Mouse (Mus musculus) midbrain, embryonic 15.5 days (tissue): ENCODE results near the gene Zfp467. TPM values are rescaled to one million over a fixed set of nuclear protein-coding genes. Genes with fewer than 3 reads are reported as not detected.

Source experiments
- ATAC-seq: fragments of 200-750 bp; cut with Nextera tagmentation; replicated peaks from 2 replicates; pipeline ENCODE4 v1.8.0; 2017; ENCODE audit warnings: moderate TSS enrichment
- H3K27ac ChIP-seq: fragments of 300-500 bp; sonication (generic); 2 replicates; pipeline ENCODE4 v1.5.1; 2015; ENCODE audit warnings: mild to moderate bottlenecking, inconsistent platforms
- H3K27me3 ChIP-seq: fragments of 300-500 bp; sonication (generic); replicated peaks from 2 replicates; pipeline ENCODE4 v1.6.1; 2015; ENCODE audit warnings: inconsistent platforms
- H3K36me3 ChIP-seq: fragments of 300-500 bp; sonication (generic); replicated peaks from 2 replicates; pipeline ENCODE4 v1.6.1; 2015; ENCODE audit warnings: inconsistent platforms
- H3K4me1 ChIP-seq: fragments of 300-500 bp; sonication (generic); 2 replicates; pipeline ENCODE4 v1.6.1; 2015; ENCODE audit warnings: inconsistent platforms
- H3K4me2 ChIP-seq: fragments of 300-500 bp; sonication (generic); 2 replicates; pipeline ENCODE4 v1.6.1; 2015; ENCODE audit warnings: inconsistent platforms, mild to moderate bottlenecking, moderate library complexity
- H3K4me3 ChIP-seq: fragments of 300-500 bp; sonication (generic); 2 replicates; pipeline ENCODE4 v1.5.1; 2015; ENCODE audit warnings: mild to moderate bottlenecking, inconsistent platforms
- H3K9ac ChIP-seq: fragments of 300-500 bp; sonication (generic); 2 replicates; pipeline ENCODE4 v1.6.1; 2015; ENCODE audit warnings: mild to moderate bottlenecking, inconsistent platforms
- H3K9me3 ChIP-seq: fragments of 300-500 bp; sonication (generic); 2 replicates; pipeline ENCODE4 v1.6.1; 2016; ENCODE audit warnings: inconsistent platforms
- WGBS: fragments of 180-500 bp; shearing (Covaris S2); methylation state at CpG from one replicate; pipeline ENCODE4 v1.1.7; 2015; ENCODE audit warnings: mixed read lengths; 5-methylcytosine and 5-hydroxymethylcytosine counted together
- microRNA-seq: library from miRNA; unstranded; fragments of <30 nt; microRNA quantifications from one replicate; pipeline ENCODE4, GENCODE M21; 2016
- polyA plus RNA-seq: library from polyadenylated mRNA; unstranded; fragments of >200 nt; fragmentation: Nextera tagmentation; extraction: Ambion mirVana; gene quantifications from 2 replicates; pipeline ENCODE4 v1.2.1, GENCODE M21; 2015

Zfp467 gene
- polyA plus RNA-seq, 1 experiment from 2014 or later, result 28.9 TPM

GRCm38 (mm10) chr6:48396008-48396595 lies 49.5 kb downstream of the Zfp467 start:
- H3K4me1 ChIP-seq, result peaks cover 31% of the 10 kb centered on the region
- H3K9ac ChIP-seq, result peak overlapping the region; percentile 94
- WGBS, result 31% methylated on average over 15 of the region's 15 CpGs
- H3K4me3 ChIP-seq, result peak overlapping the region; percentile 76
- no peak for ATAC-seq
- H3K27ac ChIP-seq, result peak overlapping the region; percentile 89
- no peaks in the 10 kb centered on the region for H3K27me3 ChIP-seq
- H3K36me3 ChIP-seq, result no peaks in the 10 kb centered on the region
- H3K9me3 ChIP-seq, result no peaks in the 10 kb centered on the region
- peak overlapping the region; percentile 71 for H3K4me2 ChIP-seq

GRCm38 (mm10) chr6:48395105-48396007 lies 50.3 kb downstream of the Zfp467 start, which contains the start of gene Krba1:
Krba1 (plus strand) TSS chr6:48395586.
- Histone ChIP-seq H3K27me3 (no peaks in the 10 kb centered on the region), H3K36me3 (no peaks in the 10 kb centered on the region), H3K9me3 (no peaks in the 10 kb centered on the region), H3K27ac (peak within 1 kb of the TSS; percentile 89), H3K9ac (peak within 1 kb of the TSS; percentile 94), H3K4me1 (peaks cover 31% of the 10 kb centered on the region), H3K4me2 (peak within 1 kb of the TSS; percentile 71), H3K4me3 (peak within 1 kb of the TSS; percentile 76)
- ATAC-seq, result peak; percentile 99
- under 1% methylated on average over 65 of the region's 65 CpGs for WGBS

- no peak overlapping the region for H3K4me3 ChIP-seq
- H3K36me3 ChIP-seq, result no peaks in the 10 kb centered on the region
- H3K4me2 ChIP-seq, result no peak overlapping the region
- ATAC-seq, result no peak
- peaks cover 31% of the 10 kb centered on the region for H3K4me1 ChIP-seq
- no peaks in the 10 kb centered on the region for H3K27me3 ChIP-seq
- no peak overlapping the region for H3K27ac ChIP-seq
- H3K9ac ChIP-seq, result no peak overlapping the region
- H3K9me3 ChIP-seq, result no peaks in the 10 kb centered on the region
These were observed 51.8 kb downstream of the Zfp467 start for GRCm38 (mm10) chr6:48393811-48394210.

- Histone ChIP-seq H3K36me3 (no peaks in the 10 kb centered on the region), H3K4me3 (no peak overlapping the region), H3K27me3 (no peaks in the 10 kb centered on the region), H3K4me2 (no peak overlapping the region), H3K27ac (no peak overlapping the region), H3K9ac (no peak overlapping the region), H3K9me3 (no peaks in the 10 kb centered on the region), H3K4me1 (no peaks in the 10 kb centered on the region)
- ATAC-seq, result no peak
- 83% methylated on average over 3 of the region's 3 CpGs for WGBS
These were observed 57.4 kb downstream of the Zfp467 start for GRCm38 (mm10) chr6:48388221-48388620.

Small RNA genes lying within 50 kb of the gene (microRNA-seq; reads per million reads assigned to microRNA genes)
- not detected for gene Gm24325

Other genes starting within 250 kb of the Zfp467 start
- 31.5 and 33.3 TPM in 2 replicates for gene Krba1, start 50.2 kb downstream of the Zfp467 start, polyA plus RNA-seq
- gene Sspo, start 2.4 kb upstream of the Zfp467 start, polyA plus RNA-seq, result 0.40 and 0.46 TPM in 2 replicates
- 292 and 304 TPM in 2 replicates for gene Atp6v0e2, start 91.8 kb upstream of the Zfp467 start, polyA plus RNA-seq
- gene Lrrc61, start 109.0 kb upstream of the Zfp467 start, polyA plus RNA-seq, result 27.9 and 28.5 TPM in 2 replicates
- 4.5 and 5.6 TPM in 2 replicates for gene Rarres2, start 127.0 kb upstream of the Zfp467 start, polyA plus RNA-seq
- gene Gm45021, start 143.8 kb upstream of the Zfp467 start, polyA plus RNA-seq, result not detected in 2 replicates
- gene Repin1, start 148.1 kb upstream of the Zfp467 start, polyA plus RNA-seq, result 48.9 and 50.4 TPM in 2 replicates
- gene Gm44965, start 148.1 kb upstream of the Zfp467 start, polyA plus RNA-seq, result 0.88 TPM in 1 of 2 replicates, not detected in the other
- gene Zfp775, start 156.2 kb upstream of the Zfp467 start, polyA plus RNA-seq, result 16.3 and 16.8 TPM in 2 replicates
- 20.9 and 23.8 TPM in 2 replicates for gene AI854703, start 180.9 kb upstream of the Zfp467 start, polyA plus RNA-seq
- 0.52 and 0.86 TPM in 2 replicates for gene Gimap8, start 201.4 kb upstream of the Zfp467 start, polyA plus RNA-seq
- 1.5 and 1.7 TPM in 2 replicates for gene Gimap9, start 230.3 kb upstream of the Zfp467 start, polyA plus RNA-seq
- 0.68 and 1.5 TPM in 2 replicates for gene Gimap4, start 238.7 kb upstream of the Zfp467 start, polyA plus RNA-seq